Mouse (Mus musculus) frontal cortex, postnatal 36 days (tissue): ENCODE measurements at regions not wholly inside any gene's neighbourhood (a gene's known extent, or its start where the extent isn't known, plus 50 kb on each side); places are given as distances from the start of the nearest gene placed in this dataset.
A peak's percentile ranks its signal among the peaks of the same experiment; 100 is the strongest.

Source experiments
- DNase-seq, 2 experiments: peaks; one replicate each; pipeline ENCODE4 v3.0.0; 2022; ENCODE audit warnings: low spot score in 2 of 2

GRCm38 (mm10) chr13:63699624-63700023 lies 115.4 kb upstream of the Ercc6l2 start:
- no peak for DNase-seq

- DNase-seq, result no peak
Measured at GRCm38 (mm10) chr13:63700747-63701146, 114.3 kb upstream of the Ercc6l2 start.

- DNase-seq, result no peak
Measured at GRCm38 (mm10) chr13:63701199-63702175, 113.6 kb upstream of the Ercc6l2 start.

- DNase-seq, result no peak
Measured at GRCm38 (mm10) chr13:63708567-63708966, 106.5 kb upstream of the Ercc6l2 start.

GRCm38 (mm10) chr13:63713137-63713536 lies 101.9 kb upstream of the Ercc6l2 start:
- DNase-seq, result no peak

GRCm38 (mm10) chr13:63716498-63716897 lies 98.5 kb upstream of the Ercc6l2 start:
- DNase-seq, result no peak

- peak in 1 of 2 experiments; percentile 9 for DNase-seq
Measured at GRCm38 (mm10) chr13:63717249-63717648, 97.8 kb upstream of the Ercc6l2 start.

GRCm38 (mm10) chr13:63718782-63719181 lies 96.3 kb upstream of the Ercc6l2 start:
- DNase-seq, result no peak

- no peak for DNase-seq
Measured at GRCm38 (mm10) chr13:63719351-63720207, 95.5 kb upstream of the Ercc6l2 start.

- DNase-seq, result no peak
Measured at GRCm38 (mm10) chr13:63720610-63721009, 94.4 kb upstream of the Ercc6l2 start.

GRCm38 (mm10) chr13:63721011-63721625 lies 93.9 kb upstream of the Ercc6l2 start:
- DNase-seq, result no peak

GRCm38 (mm10) chr13:63724293-63724692 lies 90.7 kb upstream of the Ercc6l2 start:
- DNase-seq, result no peak

- DNase-seq, result no peak
Measured at GRCm38 (mm10) chr13:63724843-63725582, 90.0 kb upstream of the Ercc6l2 start.

- no peak for DNase-seq
Measured at GRCm38 (mm10) chr13:63726035-63726434, 89.0 kb upstream of the Ercc6l2 start.

- no peak for DNase-seq
Measured at GRCm38 (mm10) chr13:63726509-63726908, 88.5 kb upstream of the Ercc6l2 start.

- DNase-seq, result no peak
Measured at GRCm38 (mm10) chr13:63735739-63736138, 79.3 kb upstream of the Ercc6l2 start.

- DNase-seq, result peak in 1 of 2 experiments; percentile 6
Measured at GRCm38 (mm10) chr13:63741879-63742278, 73.2 kb upstream of the Ercc6l2 start.

- no peak for DNase-seq
Measured at GRCm38 (mm10) chr13:63748788-63749187, 66.3 kb upstream of the Ercc6l2 start.

GRCm38 (mm10) chr13:63749997-63750396 lies 65.0 kb upstream of the Ercc6l2 start:
- peak; percentile 4 to 16 for DNase-seq

GRCm38 (mm10) chr13:63751196-63751595 lies 63.8 kb upstream of the Ercc6l2 start:
- DNase-seq, result no peak

- DNase-seq, result no peak
Measured at GRCm38 (mm10) chr13:63757061-63757460, 58.0 kb upstream of the Ercc6l2 start.
